8 mouse cellular contexts compared by ENCODE assay signal in the genomic region with DNA sequence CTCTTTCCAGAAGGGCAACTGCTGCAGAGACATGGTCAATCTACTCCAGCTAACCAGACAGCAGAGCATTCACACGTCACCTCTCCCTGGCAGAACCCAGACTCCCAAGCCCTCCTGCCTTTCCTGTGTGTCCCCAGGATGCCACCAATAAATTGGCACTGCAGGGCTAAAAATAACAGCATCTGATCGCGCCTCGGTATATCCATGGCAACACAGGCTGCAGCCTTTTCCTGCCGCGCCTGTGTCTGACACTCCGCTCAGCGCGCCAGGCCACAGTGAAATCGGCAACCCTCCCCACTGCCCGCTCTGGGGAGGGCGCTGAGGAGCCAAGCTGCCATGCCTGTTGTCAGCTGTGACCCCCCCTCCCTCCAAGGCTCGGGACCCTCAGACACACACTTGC.
DNase-seq lines count a peak whose midpoint lies in the region; ATAC-seq lines count a peak whose summit lies in the region.

No protein-coding gene starts in this region.

- H3K9ac ChIP-seq in kidney, embryonic 15.5 days, result no peak overlapping the region

- WGBS in kidney, embryonic 15.5 days, result 20% methylated on average over 13 of the region's 13 CpGs

- 0 out of 2 replicates have a peak overlapping the region, but pooled peaks have one; percentile 11 for H3K4me3 ChIP-seq in kidney, embryonic 15.5 days (replicated peaks)

- no peak; the same call in 1 of the 2 replicates for ATAC-seq in kidney, embryonic 15.5 days (replicated peaks; ENCODE audit: low FRiP score)

- no peaks in the 10 kb centered on the region for H3K9me3 ChIP-seq in kidney, embryonic 15.5 days (replicated peaks)

- H3K27me3 ChIP-seq in kidney, embryonic 15.5 days, result peaks cover 10% of the 10 kb centered on the region

- H3K36me3 ChIP-seq in kidney, embryonic 15.5 days, result no peaks in the 10 kb centered on the region

- no peak for DNase-seq in kidney, adult 18-20 months
- DNase-seq in cerebellum, adult 9-11 months, result peak; percentile 60
- DNase-seq in frontal cortex, postnatal 25 days (ENCODE audit: low spot score in 2 of 2), result peak; percentile 36 to 48
- DNase-seq in left cerebral cortex, adult 9 months (ENCODE audit: low spot score in 2 of 2), result peak; percentile 64 to 76
- DNase-seq in right cerebral cortex, adult 18-20 months, result peak; percentile 80
- DNase-seq in urinary bladder, postnatal 4 days (ENCODE audit: low spot score in 2 of 2), result no peak
- no peak for DNase-seq in urinary bladder, postnatal 36 days (ENCODE audit: low spot score in 2 of 2)

- no peak overlapping the region for H3K27ac ChIP-seq in kidney, embryonic 15.5 days

- H3K4me1 ChIP-seq in kidney, embryonic 15.5 days, result peaks cover 18% of the 10 kb centered on the region

- H3K4me2 ChIP-seq in kidney, embryonic 15.5 days, result peak overlapping the region; percentile 47

Comparison
In these comparisons a context has a peak if more than half of its experiments do, and no peak if none do; other contexts are left out.
1. DNase-seq: peak in cerebellum, adult 9-11 months (single experiment), frontal cortex, postnatal 25 days (2 of 2), left cerebral cortex, adult 9 months (2 of 2) and right cerebral cortex, adult 18-20 months (single experiment); none in kidney, adult 18-20 months (single experiment), urinary bladder, postnatal 4 days (0 of 2) and urinary bladder, postnatal 36 days (0 of 2).